Mouse (Mus musculus): ENCODE results near the gene Dclk1. TPM values are rescaled to one million over a fixed set of nuclear protein-coding genes. Genes with fewer than 3 reads are reported as not detected.

Gene Dclk1
- polyA plus RNA-seq, 1 experiment from 2014 or later: 24.5 TPM

DNA sequence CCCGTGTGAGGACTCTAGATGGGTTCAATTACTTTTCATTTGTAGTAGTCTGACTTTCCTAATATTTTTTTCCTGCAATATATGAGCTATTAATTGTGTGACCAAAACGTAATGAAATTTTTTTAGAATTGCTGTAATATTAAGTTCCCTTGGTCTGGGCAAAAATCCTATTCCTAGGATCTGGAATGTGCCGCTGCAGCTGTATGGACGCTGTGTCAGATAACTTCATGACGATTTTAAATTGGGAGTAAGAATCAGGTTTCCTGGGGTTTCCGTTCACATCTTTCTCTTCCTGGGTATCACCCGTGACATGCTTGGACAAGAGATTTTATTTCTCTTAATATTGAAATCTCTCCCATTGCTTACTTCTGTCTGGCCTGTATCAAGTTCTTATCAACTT, 253.1 kb downstream of the Dclk1 start:
- Histone ChIP-seq H3K9me3 (ENCODE audit: control insufficient read depth, low read length) (no peaks in the 10 kb centered on the region), H3K4me3 (ENCODE audit: low read length) (no peak overlapping the region), H3K36me3 (ENCODE audit: control insufficient read depth, insufficient read depth, low read length) (no peaks in the 10 kb centered on the region), H3K9ac (ENCODE audit: low read depth, low read length) (no peak overlapping the region), H3K27me3 (ENCODE audit: control insufficient read depth, insufficient read depth, low read length) (no peaks in the 10 kb centered on the region), H3K4me2 (replicated peaks; ENCODE audit: low read depth, low read length) (no peak overlapping the region), H3K27ac (ENCODE audit: low read depth, low read length) (no peak overlapping the region), H3K4me1 (ENCODE audit: control insufficient read depth, insufficient read depth, low read length) (no peaks in the 10 kb centered on the region)
- ATAC-seq (ENCODE audit: low FRiP score, low TSS enrichment): no peak
- WGBS: 68% methylated on average over 7 of the region's 7 CpGs

DNA sequence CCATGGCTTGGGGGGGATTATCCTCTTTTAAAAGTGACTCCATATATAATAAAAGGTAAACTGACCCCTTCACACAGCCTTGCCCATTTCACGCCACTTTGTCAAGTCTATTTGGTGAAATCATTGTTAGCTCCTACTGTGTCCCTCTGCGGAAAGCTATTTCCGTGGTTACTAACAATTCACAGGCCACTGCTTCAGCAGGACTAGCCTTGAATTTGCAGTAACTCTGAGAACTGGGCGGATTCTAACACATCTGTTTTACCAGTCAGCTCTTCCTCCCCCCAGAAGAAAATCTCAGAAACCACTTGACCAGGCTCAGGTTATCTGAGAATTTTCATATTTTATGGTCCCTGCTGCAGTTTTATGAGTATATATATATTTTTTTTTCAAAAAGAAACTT, 253.7 kb downstream of the Dclk1 start:
- Histone ChIP-seq H3K4me2 (replicated peaks; ENCODE audit: low read depth, low read length) (no peak overlapping the region), H3K27ac (ENCODE audit: low read depth, low read length) (peak overlapping the region; percentile 37; the same call in 1 of the 2 replicates), H3K36me3 (ENCODE audit: control insufficient read depth, insufficient read depth, low read length) (no peaks in the 10 kb centered on the region), H3K4me3 (ENCODE audit: low read length) (no peak overlapping the region), H3K4me1 (ENCODE audit: control insufficient read depth, insufficient read depth, low read length) (no peaks in the 10 kb centered on the region), H3K27me3 (ENCODE audit: control insufficient read depth, insufficient read depth, low read length) (no peaks in the 10 kb centered on the region), H3K9me3 (ENCODE audit: control insufficient read depth, low read length) (no peaks in the 10 kb centered on the region), H3K9ac (ENCODE audit: low read depth, low read length) (no peak overlapping the region)
- 22% methylated on average over 4 of the region's 4 CpGs for WGBS
- ATAC-seq (ENCODE audit: low FRiP score, low TSS enrichment): no peak

DNA sequence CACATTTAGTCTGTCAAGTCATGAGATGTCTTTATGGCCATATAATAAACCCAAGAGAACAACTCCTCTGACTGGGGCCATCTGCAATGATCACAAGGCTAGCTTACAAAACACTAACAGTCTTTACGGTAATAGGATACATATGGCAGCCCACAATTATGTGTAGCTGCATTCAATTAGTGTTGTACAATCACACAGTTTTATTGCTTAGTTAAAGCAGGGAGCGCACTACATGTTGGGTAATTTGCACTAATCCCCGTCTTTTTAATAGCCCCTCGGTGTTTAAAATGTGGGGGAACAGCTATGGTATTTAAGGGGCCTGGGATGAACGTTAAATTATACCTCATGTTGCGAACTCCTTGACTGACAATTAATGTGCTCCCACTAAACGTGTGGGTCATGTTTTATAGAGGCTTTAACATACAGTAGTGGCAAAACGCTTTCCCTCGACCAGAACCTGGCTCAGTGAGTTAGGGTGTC, 254.3 kb downstream of the Dclk1 start:
- Histone ChIP-seq H3K36me3 (ENCODE audit: control insufficient read depth, insufficient read depth, low read length) (no peaks in the 10 kb centered on the region), H3K4me2 (replicated peaks; ENCODE audit: low read depth, low read length) (no peak overlapping the region), H3K4me3 (ENCODE audit: low read length) (no peak overlapping the region), H3K9ac (ENCODE audit: low read depth, low read length) (no peak overlapping the region), H3K27ac (ENCODE audit: low read depth, low read length) (no peak overlapping the region), H3K27me3 (ENCODE audit: control insufficient read depth, insufficient read depth, low read length) (no peaks in the 10 kb centered on the region), H3K9me3 (ENCODE audit: control insufficient read depth, low read length) (no peaks in the 10 kb centered on the region), H3K4me1 (ENCODE audit: control insufficient read depth, insufficient read depth, low read length) (no peaks in the 10 kb centered on the region)
- peak; percentile 39; the same call in 1 of the 2 replicates for ATAC-seq (ENCODE audit: low FRiP score, low TSS enrichment)
- 19% methylated on average over 9 of the region's 9 CpGs for WGBS

DNA sequence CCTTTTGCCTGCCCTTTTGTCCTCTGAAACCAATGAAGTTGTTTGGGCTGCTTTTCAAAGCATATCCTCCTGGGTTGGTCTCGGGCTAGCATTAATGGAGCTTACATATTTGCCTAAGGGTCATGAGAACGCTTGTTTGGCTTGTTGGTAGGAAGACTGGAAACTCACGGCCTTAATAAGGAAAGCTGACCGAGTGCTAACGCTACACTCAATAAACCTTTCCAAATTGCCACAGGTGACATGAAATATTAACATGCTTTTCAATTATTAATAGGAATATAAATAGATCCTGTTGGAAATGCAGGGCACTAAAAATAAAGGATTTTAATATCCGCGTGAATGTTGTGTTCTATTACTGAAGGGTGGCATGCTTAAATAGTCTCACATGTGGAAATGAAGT, 257.1 kb downstream of the Dclk1 start:
- no peak overlapping the region for H3K4me2 ChIP-seq (replicated peaks; ENCODE audit: low read depth, low read length)
- no peak for ATAC-seq (ENCODE audit: low FRiP score, low TSS enrichment)
- WGBS: 71% methylated on average over 7 of the region's 7 CpGs

DNA sequence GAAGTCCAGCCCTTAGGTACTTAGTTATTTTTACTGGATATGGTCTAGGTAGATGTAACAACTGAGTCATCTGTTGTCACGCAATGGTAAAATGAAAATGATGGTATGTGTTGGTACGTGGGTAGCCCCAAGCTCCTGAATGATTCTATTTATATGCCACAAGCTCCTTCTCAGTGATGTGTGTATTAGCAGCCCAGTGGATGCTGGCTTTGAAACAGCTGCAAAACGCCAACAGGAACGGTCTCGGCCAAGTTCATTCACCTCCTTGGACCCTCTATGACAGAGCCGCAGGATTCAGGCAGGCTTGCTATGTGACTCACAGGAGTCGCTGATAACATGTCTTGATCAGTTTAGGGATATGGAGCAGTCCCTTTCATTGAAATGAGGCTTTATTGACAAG, 268.0 kb downstream of the Dclk1 start:
- Histone ChIP-seq H3K9me3 (ENCODE audit: control insufficient read depth, low read length) (no peaks in the 10 kb centered on the region), H3K36me3 (ENCODE audit: control insufficient read depth, insufficient read depth, low read length) (no peaks in the 10 kb centered on the region), H3K4me1 (ENCODE audit: control insufficient read depth, insufficient read depth, low read length) (no peaks in the 10 kb centered on the region), H3K4me2 (replicated peaks; ENCODE audit: low read depth, low read length) (no peak overlapping the region), H3K4me3 (ENCODE audit: low read length) (no peak overlapping the region), H3K9ac (ENCODE audit: low read depth, low read length) (no peak overlapping the region), H3K27me3 (ENCODE audit: control insufficient read depth, insufficient read depth, low read length) (0 out of 2 replicates have a peak, but pooled peaks cover 3% of the 10 kb centered on the region), H3K27ac (ENCODE audit: low read depth, low read length) (no peak overlapping the region)
- WGBS: 67% methylated on average over 7 of the region's 7 CpGs
- no peak for ATAC-seq (ENCODE audit: low FRiP score, low TSS enrichment)

More for the DNA sequence above, 257.1 kb downstream of the Dclk1 start:
- Histone ChIP-seq H3K4me1 (ENCODE audit: control insufficient read depth, insufficient read depth, low read length) (no peaks in the 10 kb centered on the region), H3K27ac (ENCODE audit: low read depth, low read length) (no peak overlapping the region), H3K9ac (ENCODE audit: low read depth, low read length) (no peak overlapping the region), H3K36me3 (ENCODE audit: control insufficient read depth, insufficient read depth, low read length) (no peaks in the 10 kb centered on the region), H3K9me3 (ENCODE audit: control insufficient read depth, low read length) (no peaks in the 10 kb centered on the region), H3K4me3 (ENCODE audit: low read length) (no peak overlapping the region), H3K27me3 (ENCODE audit: control insufficient read depth, insufficient read depth, low read length) (no peaks in the 10 kb centered on the region)

DNA sequence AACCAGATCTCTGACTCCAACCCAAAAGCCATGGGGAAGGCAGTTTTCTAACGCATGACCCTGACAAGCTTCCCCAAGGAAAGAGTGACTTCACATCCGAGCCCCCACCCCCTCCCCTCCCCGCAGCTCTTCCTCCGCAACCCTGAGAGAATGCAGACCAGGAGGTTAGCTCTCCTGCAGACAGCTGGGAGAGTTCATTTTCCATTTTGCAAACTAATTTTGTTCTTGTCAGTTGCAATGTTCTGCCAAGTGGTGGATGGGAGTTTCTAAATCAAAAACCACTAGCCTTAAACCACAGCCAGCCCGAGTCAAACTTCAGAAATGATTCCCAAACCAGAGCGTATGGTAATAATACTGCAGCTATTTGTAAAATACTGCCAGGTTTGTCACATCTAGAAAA, 269.5 kb downstream of the Dclk1 start:
- Histone ChIP-seq H3K4me3 (ENCODE audit: low read length) (no peak overlapping the region), H3K4me1 (ENCODE audit: control insufficient read depth, insufficient read depth, low read length) (peaks cover under 1% of the 10 kb centered on the region; the same call in 1 of the 2 replicates), H3K27me3 (ENCODE audit: control insufficient read depth, insufficient read depth, low read length) (0 out of 2 replicates have a peak, but pooled peaks cover 3% of the 10 kb centered on the region), H3K36me3 (ENCODE audit: control insufficient read depth, insufficient read depth, low read length) (no peaks in the 10 kb centered on the region), H3K27ac (ENCODE audit: low read depth, low read length) (no peak overlapping the region), H3K9ac (ENCODE audit: low read depth, low read length) (no peak overlapping the region), H3K4me2 (replicated peaks; ENCODE audit: low read depth, low read length) (no peak overlapping the region), H3K9me3 (ENCODE audit: control insufficient read depth, low read length) (no peaks in the 10 kb centered on the region)
- ATAC-seq (ENCODE audit: low FRiP score, low TSS enrichment): no peak
- WGBS: 64% methylated on average over 6 of the region's 6 CpGs

DNA sequence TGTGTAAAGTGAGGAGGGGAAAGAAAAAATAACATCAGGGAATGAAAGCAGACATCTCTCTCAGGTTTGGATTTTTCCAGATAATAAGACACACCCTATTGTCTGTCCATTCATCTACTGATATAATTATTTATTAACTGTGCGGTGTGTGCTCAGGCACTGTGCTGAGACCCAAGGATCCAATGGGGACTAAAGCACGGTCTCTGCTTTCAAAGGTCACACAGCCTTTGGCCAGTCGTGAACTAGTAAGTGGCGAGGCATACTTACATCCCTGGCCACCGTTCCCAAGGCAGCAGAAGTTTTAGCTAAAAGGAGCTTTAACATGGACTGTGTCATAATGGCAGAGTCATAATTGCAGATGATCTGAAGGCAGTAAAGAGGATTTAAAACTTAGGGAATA, 273.8 kb downstream of the Dclk1 start:
- Histone ChIP-seq H3K4me2 (replicated peaks; ENCODE audit: low read depth, low read length) (no peak overlapping the region), H3K36me3 (ENCODE audit: control insufficient read depth, insufficient read depth, low read length) (no peaks in the 10 kb centered on the region), H3K4me3 (ENCODE audit: low read length) (no peak overlapping the region), H3K4me1 (ENCODE audit: control insufficient read depth, insufficient read depth, low read length) (peaks cover 12% of the 10 kb centered on the region), H3K27me3 (ENCODE audit: control insufficient read depth, insufficient read depth, low read length) (0 out of 2 replicates have a peak, but pooled peaks cover 3% of the 10 kb centered on the region), H3K27ac (ENCODE audit: low read depth, low read length) (no peak overlapping the region), H3K9ac (ENCODE audit: low read depth, low read length) (no peak overlapping the region), H3K9me3 (ENCODE audit: control insufficient read depth, low read length) (no peaks in the 10 kb centered on the region)
- no peak for ATAC-seq (ENCODE audit: low FRiP score, low TSS enrichment)
- 41% methylated on average over 5 of the region's 5 CpGs for WGBS

DNA sequence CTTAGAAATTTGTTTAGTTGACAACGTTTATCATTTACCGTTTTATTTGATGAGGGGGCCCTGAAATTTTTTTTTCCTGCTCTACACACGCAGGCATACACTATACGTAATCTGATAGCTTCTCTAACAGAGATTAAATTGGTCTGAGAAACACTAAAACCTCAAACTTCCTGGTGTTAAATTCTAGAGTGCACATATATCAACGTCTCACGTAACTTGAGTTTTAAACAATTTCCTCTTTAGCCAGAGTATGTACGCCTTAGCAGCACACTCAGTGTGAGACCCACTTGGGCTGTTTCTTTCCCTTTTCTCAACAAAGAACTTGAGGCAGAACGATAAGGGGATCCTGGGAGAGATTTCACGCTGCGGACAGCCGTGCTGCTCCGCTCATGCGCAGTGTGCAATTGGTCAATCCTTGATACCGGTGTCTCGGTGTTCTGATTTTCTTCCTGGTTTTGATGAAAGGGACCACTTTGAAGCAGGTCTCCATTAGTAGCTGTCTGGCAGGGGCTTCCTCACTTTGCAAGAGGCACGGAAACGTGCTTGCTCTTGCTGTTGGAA, 275.4 kb downstream of the Dclk1 start:
- no peak overlapping the region; the same call in 1 of the 2 replicates for H3K27ac ChIP-seq (ENCODE audit: low read depth, low read length)
- no peaks in the 10 kb centered on the region for H3K27me3 ChIP-seq (ENCODE audit: control insufficient read depth, insufficient read depth, low read length)
- 36% methylated on average over 17 of the region's 17 CpGs for WGBS
- peak overlapping the region; percentile 18 for H3K4me2 ChIP-seq (replicated peaks; ENCODE audit: low read depth, low read length)
- no peak for ATAC-seq (ENCODE audit: low FRiP score, low TSS enrichment)
- no peaks in the 10 kb centered on the region for H3K36me3 ChIP-seq (ENCODE audit: control insufficient read depth, insufficient read depth, low read length)
- H3K9ac ChIP-seq (ENCODE audit: low read depth, low read length): peak overlapping the region; percentile 14; the same call in 1 of the 2 replicates
- no peaks in the 10 kb centered on the region for H3K9me3 ChIP-seq (ENCODE audit: control insufficient read depth, low read length)
- peaks cover 12% of the 10 kb centered on the region for H3K4me1 ChIP-seq (ENCODE audit: control insufficient read depth, insufficient read depth, low read length)
- no peak overlapping the region for H3K4me3 ChIP-seq (ENCODE audit: low read length)

DNA sequence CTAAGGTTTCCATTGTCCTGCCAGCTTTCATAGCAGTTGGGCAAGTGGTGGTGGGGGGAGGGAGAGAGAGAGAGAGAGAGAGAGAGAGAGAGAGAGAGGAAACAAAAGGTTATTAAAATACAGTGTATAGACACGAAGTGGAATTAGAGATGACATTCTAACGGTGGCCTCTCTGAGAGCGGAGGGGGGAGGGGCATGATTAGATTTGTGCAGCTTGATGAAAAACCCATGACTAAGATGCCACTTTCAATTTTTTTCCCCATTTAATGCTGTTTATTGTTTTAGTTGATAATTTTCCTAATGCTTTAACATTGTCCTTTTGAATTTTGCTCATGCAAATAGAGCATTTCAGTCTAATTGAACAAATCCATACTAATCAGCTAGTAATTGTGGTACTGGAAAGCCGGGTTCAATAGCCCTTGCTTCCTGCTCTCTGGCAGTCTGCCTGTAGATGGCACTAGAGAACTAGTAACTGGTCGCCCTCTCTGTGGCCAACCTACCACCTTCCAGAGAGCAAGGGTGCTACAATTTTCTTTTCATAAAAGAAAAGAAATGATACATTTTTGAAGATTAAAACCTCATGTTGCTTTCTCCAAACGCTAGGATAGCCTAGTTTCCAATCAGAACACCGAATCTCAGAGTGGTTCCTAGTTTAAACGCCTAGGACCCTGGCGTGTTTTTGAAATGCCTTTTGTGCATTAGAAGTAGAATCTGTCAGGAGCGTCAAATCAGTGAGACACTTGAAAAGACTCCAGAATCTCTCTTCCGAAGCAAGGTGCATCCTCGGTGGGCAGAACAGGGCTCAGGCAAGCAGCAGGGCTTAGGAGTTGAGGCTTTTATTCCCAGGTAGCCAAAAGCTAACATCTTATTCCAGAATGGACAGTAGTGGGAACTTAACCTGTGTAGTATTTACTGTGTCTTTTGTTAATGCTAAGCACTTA, 278.3 kb downstream of the Dclk1 start:
- H3K36me3 ChIP-seq (ENCODE audit: control insufficient read depth, insufficient read depth, low read length): no peaks in the 10 kb centered on the region
- no peak for ATAC-seq (ENCODE audit: low FRiP score, low TSS enrichment)
- no peaks in the 10 kb centered on the region for H3K27me3 ChIP-seq (ENCODE audit: control insufficient read depth, insufficient read depth, low read length)
- peaks cover 26% of the 10 kb centered on the region for H3K4me1 ChIP-seq (ENCODE audit: control insufficient read depth, insufficient read depth, low read length)
- H3K27ac ChIP-seq (ENCODE audit: low read depth, low read length): no peak overlapping the region
- no peak overlapping the region for H3K4me2 ChIP-seq (replicated peaks; ENCODE audit: low read depth, low read length)
- 31% methylated on average over 12 of the region's 12 CpGs for WGBS
- H3K9me3 ChIP-seq (ENCODE audit: control insufficient read depth, low read length): no peaks in the 10 kb centered on the region
- no peak overlapping the region for H3K9ac ChIP-seq (ENCODE audit: low read depth, low read length)
- no peak overlapping the region for H3K4me3 ChIP-seq (ENCODE audit: low read length)
